Mouse (Mus musculus) gastrocnemius, postnatal 4 days (tissue): ENCODE data around the gene Lrp11. TPM values are rescaled to one million over a fixed set of nuclear protein-coding genes. Genes with fewer than 3 reads are reported as not detected.
"Not testable (repeated sequence)": the region's sequence is repeated elsewhere in the genome, so short reads cannot be mapped to it uniquely, and the experiment has no call there.

Source experiments
- DNase-seq, 2 experiments: peaks; one replicate each; pipeline ENCODE4 v3.0.0; 2021 to 2022; ENCODE audit warnings: low spot score in 2 of 2, mixed read lengths in 2 of 2
- long read RNA-seq, 2 experiments: library from polyadenylated mRNA; stranded (forward); transcript quantifications; one replicate each; pipeline ENCODE4 v2.0.0; 2021
- total RNA-seq, 2 experiments: library from RNA; stranded (reverse); gene quantifications; 2 replicates each; pipeline ENCODE4 v1.2.3; 2021

Gene Lrp11
- total RNA-seq = 1 to 10 TPM; 1.8 to 2.6 TPM
- long read RNA-seq, experiment 1, partial matches to known transcripts = 0 of 6 reads
- long read RNA-seq, experiment 1, other reads (novel, unspliced or antisense) = 1 of 6 reads
- long read RNA-seq, experiment 2, partial matches to known transcripts = 0 of 6 reads
- long read RNA-seq, experiment 2, other reads (novel, unspliced or antisense) = 1 of 6 reads

- peak; percentile 83 to 90 for DNase-seq
Observed at GRCm38 (mm10) chr10:7589592-7590233, at the start of gene Lrp11. Lrp11 (plus strand) TSS chr10:7589800.

GRCm38 (mm10) chr10:7578002-7578401 lies 11.6 kb upstream of the Lrp11 start:
- no peak for DNase-seq

- no peak for DNase-seq
Observed at GRCm38 (mm10) chr10:7581401-7581800, 8.2 kb upstream of the Lrp11 start.

DNA sequence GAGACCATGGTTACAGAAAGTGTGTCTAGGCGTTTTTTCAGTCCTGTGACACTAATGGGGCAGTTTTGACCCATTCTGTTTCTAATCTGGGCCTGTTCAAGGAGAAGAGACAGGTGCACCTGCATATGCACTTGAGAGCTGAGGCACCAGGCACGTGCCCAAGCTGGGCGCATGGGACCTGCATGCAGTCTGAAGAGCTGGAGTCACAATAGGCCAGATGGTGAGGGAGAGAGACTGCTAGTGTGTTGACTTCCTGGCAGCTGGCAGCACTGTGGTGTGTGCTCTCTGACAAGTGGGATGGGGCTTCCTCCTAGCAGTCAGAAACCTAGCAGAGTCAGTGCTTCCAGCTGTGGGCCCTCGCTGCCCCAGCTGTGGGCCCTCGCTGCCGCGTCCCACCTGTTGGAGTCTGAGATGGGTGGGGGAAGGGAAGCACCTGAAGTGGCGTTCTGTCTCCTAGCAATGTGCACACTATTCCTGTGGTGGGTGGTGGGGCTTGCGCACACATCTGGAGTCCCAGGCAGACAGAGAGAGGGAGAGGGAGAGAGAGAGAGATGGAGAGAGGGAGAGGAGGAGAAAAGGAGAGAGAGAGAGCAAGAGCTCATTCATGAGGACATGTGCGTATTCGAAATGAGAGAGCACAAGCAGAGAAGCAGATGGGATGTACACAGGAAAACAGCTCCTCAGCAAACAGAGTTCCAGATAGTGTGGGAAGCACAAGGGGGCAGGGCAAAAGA lies 7.3 kb upstream of the Lrp11 start:
- no peak for DNase-seq

GRCm38 (mm10) chr10:7582891-7583557 lies 6.6 kb upstream of the Lrp11 start:
- DNase-seq = no peak

DNA sequence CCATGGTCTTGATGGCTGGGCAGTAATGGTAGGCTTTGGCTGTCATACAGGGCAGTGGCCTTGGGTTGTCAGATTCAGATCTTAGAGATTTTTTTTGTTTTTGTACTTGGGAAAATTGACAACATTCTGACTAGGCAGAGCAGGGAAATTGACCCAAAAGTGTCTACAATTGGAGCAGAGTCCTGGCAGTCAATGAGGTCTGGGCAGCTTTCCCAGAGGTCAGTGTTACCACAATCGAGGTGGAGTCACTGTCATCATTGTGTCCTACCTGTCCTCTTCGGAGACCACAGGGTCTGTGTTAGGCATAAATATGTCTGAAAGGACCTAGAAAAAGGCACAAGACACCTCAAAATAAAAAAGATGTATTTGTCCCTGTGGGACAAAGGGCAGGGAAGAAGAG lies 2.8 kb upstream of the Lrp11 start:
- no peak for DNase-seq

DNA sequence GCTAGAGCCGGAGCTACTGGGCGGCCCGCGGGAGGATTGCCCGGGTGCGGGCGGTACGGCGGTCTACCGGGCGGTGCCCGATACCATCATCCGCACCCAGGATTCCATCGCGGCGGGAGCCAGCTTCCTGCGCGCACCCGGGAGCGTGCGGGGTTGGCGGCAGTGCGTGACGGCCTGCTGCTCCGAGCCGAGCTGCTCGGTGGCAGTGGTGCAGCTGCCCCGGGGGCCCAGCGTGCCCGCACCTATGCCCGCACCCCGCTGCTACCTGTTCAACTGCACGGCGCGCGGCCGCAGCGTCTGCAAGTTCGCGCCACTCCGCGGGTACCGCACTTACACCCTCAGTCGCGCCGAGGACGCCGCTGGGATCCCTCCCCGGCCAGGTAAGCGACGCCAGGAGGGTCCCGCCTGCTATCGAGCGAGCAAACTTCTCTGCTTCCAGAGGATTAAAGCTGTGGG lies 662 bp downstream of the Lrp11 start:
- peak in 1 of 2 experiments; percentile 20 for DNase-seq

GRCm38 (mm10) chr10:7590792-7591191 lies 1.2 kb downstream of the Lrp11 start:
- DNase-seq = no peak

DNA sequence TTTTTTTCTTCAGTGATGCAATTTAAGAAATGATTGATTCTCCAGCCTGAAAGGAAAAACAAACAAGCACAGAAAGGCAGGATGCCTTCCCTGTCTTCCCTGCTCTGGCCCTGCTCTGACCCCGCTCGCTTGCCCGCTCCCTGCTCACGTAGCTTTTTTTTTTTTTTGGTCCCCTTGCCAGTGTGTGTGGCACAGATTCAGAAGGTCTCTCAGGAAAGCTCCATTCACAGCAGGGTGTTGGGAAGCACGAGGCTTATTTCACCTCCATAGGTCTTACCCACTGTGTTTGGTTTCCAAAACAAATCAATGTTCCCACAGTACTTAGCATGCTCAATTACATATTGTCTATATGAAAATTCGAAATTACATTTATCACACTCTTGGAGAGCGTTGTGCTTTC lies 5.2 kb downstream of the Lrp11 start:
- no peak for DNase-seq

DNA sequence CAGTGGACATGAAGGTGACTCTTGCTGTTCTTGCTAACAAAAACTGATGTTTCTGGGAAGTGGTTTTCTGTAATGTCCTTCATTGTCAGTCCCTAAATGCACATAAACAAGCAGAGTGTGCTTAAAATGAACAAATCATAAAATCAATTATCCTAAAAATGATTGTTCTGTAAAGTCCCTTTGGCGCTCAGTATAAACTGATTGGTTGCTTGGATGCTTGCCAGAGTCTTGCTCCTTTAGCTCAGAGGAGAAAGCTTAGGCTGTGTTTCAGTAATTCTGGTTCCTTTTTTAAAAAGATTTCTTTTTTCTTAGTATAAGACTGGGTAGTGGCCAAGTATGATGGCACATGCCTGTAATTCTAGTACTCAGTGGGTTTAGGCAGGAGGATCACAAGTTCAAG lies 6.7 kb downstream of the Lrp11 start:
- DNase-seq = no peak

GRCm38 (mm10) chr10:7598177-7598576 lies 8.6 kb downstream of the Lrp11 start:
- DNase-seq = no peak

- DNase-seq = peak; percentile 55 to 65
Observed at GRCm38 (mm10) chr10:7600647-7601046, 11.0 kb downstream of the Lrp11 start.

- no peak for DNase-seq
Observed at GRCm38 (mm10) chr10:7605168-7605567, 15.6 kb downstream of the Lrp11 start.

GRCm38 (mm10) chr10:7606437-7606836 lies 16.8 kb downstream of the Lrp11 start:
- no peak for DNase-seq

DNA sequence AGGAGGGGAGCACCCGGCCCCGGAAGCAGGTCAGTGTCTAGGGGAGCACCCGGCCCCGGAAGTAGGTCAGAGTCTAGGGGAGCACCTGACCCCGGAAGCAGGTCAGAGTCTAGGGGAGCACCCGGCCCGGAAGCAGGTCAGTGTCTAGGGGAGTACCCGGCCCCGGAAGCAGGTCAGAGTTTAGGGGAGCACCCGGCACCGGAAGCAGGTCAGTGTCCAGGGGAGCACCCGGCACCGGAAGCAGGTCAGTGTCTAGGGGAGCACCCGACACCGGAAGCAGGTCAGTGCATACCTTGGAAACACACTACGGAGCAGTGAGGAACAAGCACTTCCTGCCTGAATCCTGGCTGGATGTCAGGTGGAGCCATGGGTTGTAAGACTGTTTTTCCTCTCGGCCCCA lies 19.0 kb downstream of the Lrp11 start:
- DNase-seq = no peak

DNA sequence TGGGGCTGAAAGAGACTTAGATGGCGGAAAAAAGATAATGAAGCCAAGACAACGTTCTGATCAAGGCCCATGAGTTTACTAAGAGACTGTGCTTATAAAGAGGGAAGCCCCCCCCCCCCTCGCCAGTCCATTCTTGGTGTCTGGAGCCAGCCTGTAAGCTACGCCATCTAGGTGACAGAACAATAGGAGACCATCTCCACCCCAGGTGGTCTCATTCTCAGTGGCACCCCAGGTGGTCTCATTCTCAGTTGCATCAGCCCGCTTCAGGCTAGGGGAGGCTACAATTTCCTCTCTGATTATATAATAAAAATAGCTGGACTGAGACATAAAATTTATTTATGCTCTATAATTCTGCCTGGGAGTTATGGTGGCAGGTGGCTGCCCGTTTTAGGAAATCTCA lies 22.0 kb downstream of the Lrp11 start:
- no peak for DNase-seq

- not testable (repeated sequence) for DNase-seq
Observed at GRCm38 (mm10) chr10:7612210-7612609, 22.6 kb downstream of the Lrp11 start.

DNA sequence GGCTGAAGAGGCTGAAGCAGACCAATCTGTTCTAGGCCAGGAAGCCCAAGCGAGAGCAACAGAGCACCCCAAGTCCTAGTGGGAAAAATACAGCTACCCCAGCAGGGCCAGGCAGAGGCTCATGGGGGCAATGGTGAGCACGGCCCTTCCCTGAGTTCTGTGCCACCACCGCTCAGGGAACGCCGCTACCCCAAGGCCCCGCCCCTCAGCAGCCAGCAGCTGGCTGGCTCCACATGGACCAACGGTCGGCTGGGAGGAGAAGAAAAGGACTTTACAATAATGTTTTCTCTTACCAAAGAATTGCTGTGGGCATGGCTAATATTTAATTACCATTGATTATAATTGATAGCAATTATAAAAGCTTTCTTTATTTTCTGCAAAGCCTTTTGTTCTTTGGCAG lies 25.2 kb downstream of the Lrp11 start:
- no peak for DNase-seq

- not testable (repeated sequence) for DNase-seq
Observed at GRCm38 (mm10) chr10:7617146-7617545, 27.5 kb downstream of the Lrp11 start.

GRCm38 (mm10) chr10:7617556-7617955 lies 28.0 kb downstream of the Lrp11 start:
- DNase-seq = not testable (repeated sequence)

DNA sequence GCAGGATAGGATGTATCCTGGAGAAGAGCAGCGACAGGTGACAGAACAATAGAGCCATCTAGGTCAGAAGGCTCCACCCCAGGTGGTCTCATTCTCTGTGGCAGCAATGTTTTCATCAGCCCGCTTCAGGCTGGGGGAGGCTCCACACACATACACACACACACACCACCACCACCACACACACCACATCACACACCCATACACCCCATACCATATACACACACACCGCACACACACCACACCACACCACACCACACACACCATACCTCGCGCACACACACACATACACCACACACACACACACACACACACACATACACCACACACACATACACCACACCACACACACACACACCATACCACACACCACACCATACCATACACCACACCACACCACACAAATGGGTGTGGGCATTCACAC lies 30.2 kb downstream of the Lrp11 start:
- no peak for DNase-seq

GRCm38 (mm10) chr10:7620723-7621122 lies 31.1 kb downstream of the Lrp11 start:
- no peak for DNase-seq
